Mouse (Mus musculus) liver, embryonic 14.5 days (tissue): ENCODE measurements around the gene Paox. TPM values are rescaled to one million over a fixed set of nuclear protein-coding genes. Genes with fewer than 3 reads are reported as not detected.

ENCODE experiments used
- ATAC-seq: fragments of 200-750 bp; cut with Nextera tagmentation; 2 replicates; pipeline ENCODE4 v1.8.0; 2017; ENCODE audit warnings: moderate number of reproducible peaks, mild to moderate bottlenecking, moderate library complexity; ENCODE audit not compliant: insufficient read depth
- DNase-seq, 3 experiments: peaks; one replicate each; pipeline ENCODE4 v3.0.0-alpha.2; 2012 to 2013; ENCODE audit warnings: low read depth in 3 of 3, low spot score in 3 of 3
- H3K27ac ChIP-seq: fragments of 300-500 bp; sonication (generic); 2 replicates; pipeline ENCODE4 v1.5.1; 2014; ENCODE audit warnings: moderate library complexity, mild to moderate bottlenecking, control low read depth, inconsistent platforms
- H3K27me3 ChIP-seq: fragments of 300-500 bp; sonication (generic); 2 replicates; pipeline ENCODE4 v1.6.1; 2014; ENCODE audit warnings: mild to moderate bottlenecking, low read length, moderate library complexity; ENCODE audit not compliant: control insufficient read depth, insufficient read depth
- H3K36me3 ChIP-seq: fragments of 300-500 bp; sonication (generic); replicated peaks from 2 replicates; pipeline ENCODE4 v1.6.1; 2014; ENCODE audit warnings: low read depth; ENCODE audit not compliant: control insufficient read depth, insufficient read depth
- H3K4me1 ChIP-seq, 2 experiments: fragments of 200-500 bp in 1 of 2; fragments of 300-500 bp in 1 of 2; sonication (generic) in 1 of 2; replicated peaks; 2 replicates each; pipeline ENCODE4 v1.6.1; 2012 to 2014; ENCODE audit warnings: antibody characterized with exemption in 1 of 2, inconsistent platforms in 1 of 2, low read length in 1 of 2; ENCODE audit not compliant: control insufficient read depth in 2 of 2, insufficient read depth in 2 of 2
- H3K4me2 ChIP-seq: fragments of 300-500 bp; sonication (generic); 2 replicates; pipeline ENCODE4 v1.6.1; 2014; ENCODE audit warnings: low read depth, mild to moderate bottlenecking, control low read depth, moderate library complexity
- H3K4me3 ChIP-seq, 2 experiments: fragments of 200-500 bp in 1 of 2; fragments of 300-500 bp in 1 of 2; sonication (generic) in 1 of 2; 2 replicates each; pipeline ENCODE4 v1.5.1; 2012 to 2014; ENCODE audit warnings: low read depth in 2 of 2, low read length in 2 of 2, mild to moderate bottlenecking in 2 of 2, control low read depth in 1 of 2, inconsistent platforms in 1 of 2, moderate library complexity in 1 of 2; ENCODE audit not compliant: insufficient read depth in 1 of 2
- H3K9ac ChIP-seq: fragments of 300-500 bp; sonication (generic); replicated peaks from 2 replicates; pipeline ENCODE4 v1.6.1; 2014; ENCODE audit warnings: mild to moderate bottlenecking, control low read depth, moderate library complexity
- H3K9me3 ChIP-seq: fragments of 300-500 bp; sonication (generic); 2 replicates; pipeline ENCODE4 v1.6.1; 2016; ENCODE audit warnings: low read length, mixed read lengths; ENCODE audit not compliant: control insufficient read depth
- CTCF ChIP-seq: IDR thresholded peaks from 2 replicates; pipeline ENCODE4 v1.5.1; 2016; ENCODE audit warnings: antibody characterized with exemption, low read depth, control low read depth
- EP300 ChIP-seq: IDR thresholded peaks from 2 replicates; pipeline ENCODE4 v1.6.1; 2016; ENCODE audit warnings: antibody characterized with exemption, low read depth
- WGBS: fragments of 180-500 bp; shearing (Covaris S2); extraction: QIAGEN DNeasy Blood & Tissue Kit; methylation state at CpG from one replicate; pipeline ENCODE4 v1.1.7; 2014; ENCODE audit not compliant: insufficient replicate concordance; 5-methylcytosine and 5-hydroxymethylcytosine counted together
- polyA plus RNA-seq, 2 experiments: library from polyadenylated mRNA; depleted of rRNA in 1 of 2; stranded (reverse) in 1 of 2; unstranded in 1 of 2; fragments of >200 nt; fragmentation: Nextera tagmentation in 1 of 2; extraction: Ambion mirVana in 1 of 2; gene quantifications; 2 replicates each; pipeline versions ENCODE4 v1.2.1 to v1.2.3; 2012 to 2014

Gene Paox
- polyA plus RNA-seq, 2 experiments: 4.2 to 10.4 TPM

DNA sequence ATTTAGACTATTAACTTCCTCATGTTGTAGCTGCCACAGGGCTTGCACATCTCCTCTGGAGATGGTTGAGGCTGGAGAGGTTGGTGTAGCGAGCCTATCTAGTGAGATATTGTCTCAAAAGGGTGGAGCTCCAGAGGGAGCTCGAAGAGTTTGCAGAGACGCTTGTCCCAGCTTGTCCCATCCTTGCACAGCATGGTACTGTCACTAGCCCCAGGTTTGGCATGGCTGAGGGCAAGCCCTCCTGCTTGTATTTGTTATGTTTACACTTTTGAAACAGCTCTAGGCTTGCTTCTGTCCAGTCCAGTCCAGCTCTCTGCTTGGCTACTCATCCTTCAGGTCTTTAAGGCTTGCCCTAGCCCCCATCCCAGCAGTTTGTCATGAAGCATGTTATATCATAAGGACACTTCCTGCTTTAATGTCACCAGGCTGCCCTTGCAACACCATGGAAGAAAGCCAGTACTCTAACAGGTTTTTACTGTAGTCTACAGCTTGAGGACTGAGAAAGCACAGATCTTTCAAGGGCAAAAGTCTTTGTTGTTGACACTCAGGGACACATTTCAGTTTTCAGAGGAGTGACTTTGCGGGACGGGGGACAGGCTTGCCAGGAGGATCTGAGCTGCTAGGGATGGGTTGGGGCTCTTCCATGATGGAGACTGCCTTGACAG is 19.6 kb downstream of the Paox start:
- no peaks in the 10 kb centered on the region for H3K9me3 ChIP-seq
- no peaks in the 10 kb centered on the region for H3K36me3 ChIP-seq
- no peaks in the 10 kb centered on the region for H3K27me3 ChIP-seq
- H3K4me1 ChIP-seq: peaks cover 0 to 6% of the 10 kb centered on the region in 2 experiments; a peak in 2 of 4 replicates
- 60% methylated on average over 5 of the region's 5 CpGs for WGBS
- no peak for ATAC-seq
- no peak overlapping the region for H3K4me3 ChIP-seq
- H3K9ac ChIP-seq: no peak overlapping the region
- no peak overlapping the region for H3K4me2 ChIP-seq
- no peak overlapping the region for H3K27ac ChIP-seq
- no peak for DNase-seq
- TF ChIP-seq CTCF (no peak), EP300 (no peak)

DNA sequence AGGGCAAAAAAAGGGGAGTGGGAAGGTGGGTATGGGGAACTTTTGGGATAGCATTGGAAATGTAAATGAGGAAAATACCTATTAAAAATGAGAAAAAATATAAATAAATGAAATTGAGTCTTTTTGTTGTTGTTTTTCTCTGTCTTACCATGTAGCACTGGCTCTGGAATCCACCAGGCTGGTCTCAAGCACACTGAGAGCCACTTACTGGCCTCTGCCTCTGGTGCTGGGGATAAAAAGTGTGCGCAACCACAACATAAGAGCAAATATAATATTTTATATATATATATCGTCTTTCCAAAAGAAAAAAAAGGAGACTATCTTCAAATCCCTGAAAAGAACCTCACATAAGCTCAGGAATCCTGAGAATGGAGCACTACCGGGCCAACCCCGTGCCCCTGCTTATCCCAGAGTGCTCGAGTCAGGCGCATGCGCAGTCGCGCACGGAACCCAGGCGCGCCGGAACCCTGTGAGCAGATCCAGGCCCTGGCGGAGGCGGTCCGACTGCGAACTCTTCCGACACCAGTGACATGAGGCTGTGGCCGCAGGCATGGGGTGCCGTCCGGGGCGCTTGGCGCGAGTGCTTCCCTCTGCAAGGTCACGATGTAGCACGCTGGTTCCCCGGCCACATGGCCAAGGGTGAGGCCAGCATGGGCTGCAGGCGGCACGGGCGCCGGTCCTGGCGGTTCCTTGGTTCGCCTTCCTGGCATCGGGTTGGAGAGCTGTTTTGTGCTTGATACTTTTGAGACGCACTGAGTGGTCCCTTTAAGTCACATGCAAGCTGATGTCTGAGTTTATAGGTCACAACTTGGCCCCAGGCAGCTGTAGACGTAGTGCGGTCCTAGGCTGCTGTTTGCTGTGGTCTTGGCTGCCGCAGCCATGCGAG is 21.8 kb downstream of the Paox start, which contains the start of gene Mtg1:
Gene Mtg1, plus strand, starts transcription at position 430 of the 886 bp plus-strand sequence.
- peak within 1 kb of the TSS; percentile 81 for H3K4me2 ChIP-seq
- H3K4me1 ChIP-seq: peaks cover 0 to 6% of the 10 kb centered on the region in 2 experiments; a peak in 2 of 4 replicates
- 2% methylated on average over 39 of the region's 39 CpGs for WGBS
- no peaks in the 10 kb centered on the region for H3K9me3 ChIP-seq
- H3K36me3 ChIP-seq: no peaks in the 10 kb centered on the region
- peak; percentile 28; the same call in 1 of the 2 replicates for TF ChIP-seq CTCF
- TF ChIP-seq EP300: no peak
- peak; percentile 97 for ATAC-seq
- H3K9ac ChIP-seq: peak within 1 kb of the TSS; percentile 77
- H3K4me3 ChIP-seq: peak within 1 kb of the TSS; percentile 69 to 84
- no peaks in the 10 kb centered on the region for H3K27me3 ChIP-seq
- H3K27ac ChIP-seq: peak within 1 kb of the TSS; percentile 44
- peak; percentile 80 to 84 (median 81) for DNase-seq

- peak overlapping the region; percentile 81 for H3K4me2 ChIP-seq
- H3K9me3 ChIP-seq: no peaks in the 10 kb centered on the region
- TF ChIP-seq CTCF (no peak), EP300 (no peak)
- ATAC-seq (no peak), DNase-seq (no peak)
- peaks cover 0 to 6% of the 10 kb centered on the region in 2 experiments; a peak in 2 of 4 replicates for H3K4me1 ChIP-seq
- H3K27me3 ChIP-seq: no peaks in the 10 kb centered on the region
- peak overlapping the region; percentile 69 to 84 for H3K4me3 ChIP-seq
- H3K9ac ChIP-seq: peak overlapping the region; percentile 77
- H3K36me3 ChIP-seq: no peaks in the 10 kb centered on the region
- WGBS: 0% methylated on average over 8 of the region's 8 CpGs
- H3K27ac ChIP-seq: peak overlapping the region; percentile 44
Observed at GRCm38 (mm10) chr7:140138021-140138310, 22.4 kb downstream of the Paox start.

GRCm38 (mm10) chr7:140141350-140141749 is 25.8 kb downstream of the Paox start:
- ATAC-seq (no peak), DNase-seq (peak; percentile 38 to 46 (median 40))
- H3K27me3 ChIP-seq: no peaks in the 10 kb centered on the region
- H3K27ac ChIP-seq: no peak overlapping the region
- H3K4me2 ChIP-seq: no peak overlapping the region
- TF ChIP-seq CTCF (peak; percentile 82), EP300 (no peak)
- WGBS: 4% methylated on average over 14 of the region's 14 CpGs
- H3K36me3 ChIP-seq: no peaks in the 10 kb centered on the region
- no peak overlapping the region for H3K4me3 ChIP-seq
- H3K9me3 ChIP-seq: no peaks in the 10 kb centered on the region
- H3K9ac ChIP-seq: no peak overlapping the region
- H3K4me1 ChIP-seq: peaks cover 0 to 3% of the 10 kb centered on the region in 2 experiments; a peak in 2 of 4 replicates

DNA sequence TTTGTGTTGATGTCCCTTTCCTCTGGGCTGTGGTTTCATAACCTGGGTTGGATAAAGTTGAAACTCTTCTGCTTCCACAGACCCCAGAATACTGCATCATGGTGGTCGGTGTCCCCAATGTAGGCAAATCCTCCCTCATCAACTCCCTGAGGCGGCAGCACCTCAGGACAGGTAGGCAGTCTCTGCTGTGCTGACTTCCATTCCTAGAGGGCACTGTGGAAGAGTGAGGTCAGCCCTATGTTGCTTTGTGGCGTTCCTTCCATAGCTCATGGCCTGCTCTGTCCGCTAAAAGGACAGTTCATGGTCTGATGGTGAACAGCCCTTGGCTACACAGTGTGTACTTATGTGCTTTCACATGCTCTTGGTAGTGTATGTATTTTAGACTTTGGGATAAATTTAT is 29.0 kb downstream of the Paox start:
- DNase-seq (no peak), ATAC-seq (no peak)
- WGBS: 69% methylated on average over 4 of the region's 4 CpGs
- H3K9me3 ChIP-seq: no peaks in the 10 kb centered on the region
- no peak overlapping the region for H3K4me2 ChIP-seq
- H3K4me1 ChIP-seq: no peaks in the 10 kb centered on the region
- TF ChIP-seq EP300 (no peak), CTCF (no peak)
- H3K27ac ChIP-seq: no peak overlapping the region
- no peak overlapping the region for H3K9ac ChIP-seq
- no peaks in the 10 kb centered on the region for H3K27me3 ChIP-seq
- no peak overlapping the region for H3K4me3 ChIP-seq
- no peaks in the 10 kb centered on the region; the same call in 1 of the 2 replicates for H3K36me3 ChIP-seq
